Mouse (Mus musculus) kidney, embryonic 14.5 days (tissue): ENCODE measurements at regions not wholly inside any gene's neighbourhood (a gene's known extent, or its start where the extent isn't known, plus 50 kb on each side); places are given as distances from the start of the nearest gene placed in this dataset.

Source experiments
- ATAC-seq: fragments of 200-750 bp; cut with Nextera tagmentation; 2 replicates; pipeline ENCODE4 v1.8.0; 2017; ENCODE audit warnings: moderate number of reproducible peaks, mild to moderate bottlenecking, moderate TSS enrichment, moderate library complexity; ENCODE audit not compliant: low FRiP score, low TSS enrichment
- H3K27ac ChIP-seq: fragments of 300-500 bp; sonication (generic); 2 replicates; pipeline ENCODE4 v1.5.1; 2014; ENCODE audit warnings: low read depth, mild to moderate bottlenecking, low read length, moderate library complexity, mixed read lengths
- H3K27me3 ChIP-seq: fragments of 300-500 bp; sonication (generic); 2 replicates; pipeline ENCODE4 v1.6.1; 2014; ENCODE audit warnings: mild to moderate bottlenecking, low read length; ENCODE audit not compliant: control insufficient read depth, insufficient read depth
- H3K36me3 ChIP-seq: fragments of 300-500 bp; sonication (generic); 2 replicates; pipeline ENCODE4 v1.6.1; 2014; ENCODE audit warnings: low read length, mixed read lengths; ENCODE audit not compliant: control insufficient read depth, insufficient read depth
- H3K4me1 ChIP-seq: fragments of 300-500 bp; sonication (generic); 2 replicates; pipeline ENCODE4 v1.6.1; 2014; ENCODE audit warnings: low read length, mixed read lengths; ENCODE audit not compliant: control insufficient read depth, insufficient read depth
- H3K4me2 ChIP-seq: fragments of 300-500 bp; sonication (generic); replicated peaks from 2 replicates; pipeline ENCODE4 v1.6.1; 2014; ENCODE audit warnings: low read depth, mild to moderate bottlenecking, low read length
- H3K4me3 ChIP-seq: fragments of 300-500 bp; sonication (generic); 2 replicates; pipeline ENCODE4 v1.5.1; 2014; ENCODE audit warnings: mild to moderate bottlenecking, low read length
- H3K9ac ChIP-seq: fragments of 300-500 bp; sonication (generic); 2 replicates; pipeline ENCODE4 v1.6.1; 2014; ENCODE audit warnings: low read depth, mild to moderate bottlenecking, low read length, moderate library complexity
- H3K9me3 ChIP-seq: fragments of 300-500 bp; sonication (generic); 2 replicates; pipeline ENCODE4 v1.6.1; 2016; ENCODE audit warnings: low read length; ENCODE audit not compliant: control insufficient read depth
- WGBS: fragments of 180-500 bp; shearing (Covaris S2); extraction: QIAGEN DNeasy Blood & Tissue Kit; methylation state at CpG from one replicate; pipeline ENCODE4 v1.1.7; 2014; 5-methylcytosine and 5-hydroxymethylcytosine counted together

GRCm38 (mm10) chr3:132512526-132513102 is 117.0 kb upstream of the Gimd1 start:
- ATAC-seq = no peak
- Histone ChIP-seq H3K27me3 (no peaks in the 10 kb centered on the region), H3K9me3 (no peaks in the 10 kb centered on the region), H3K4me1 (no peaks in the 10 kb centered on the region), H3K27ac (no peak overlapping the region), H3K4me3 (no peak overlapping the region), H3K9ac (no peak overlapping the region), H3K4me2 (no peak overlapping the region), H3K36me3 (no peaks in the 10 kb centered on the region)
- 86% methylated on average over 8 of the region's 8 CpGs for WGBS

- Histone ChIP-seq H3K27me3 (no peaks in the 10 kb centered on the region), H3K36me3 (no peaks in the 10 kb centered on the region), H3K27ac (no peak overlapping the region), H3K4me3 (no peak overlapping the region), H3K9me3 (no peaks in the 10 kb centered on the region), H3K9ac (no peak overlapping the region), H3K4me2 (no peak overlapping the region), H3K4me1 (no peaks in the 10 kb centered on the region)
- no peak for ATAC-seq
- 88% methylated on average over 4 of the region's 4 CpGs for WGBS
These were observed 96.2 kb upstream of the Gimd1 start for GRCm38 (mm10) chr3:132533323-132533904.

- H3K4me3 ChIP-seq = no peak overlapping the region
- no peak overlapping the region for H3K27ac ChIP-seq
- H3K4me2 ChIP-seq = no peak overlapping the region
- no peaks in the 10 kb centered on the region for H3K4me1 ChIP-seq
- no peaks in the 10 kb centered on the region for H3K9me3 ChIP-seq
- no peak overlapping the region for H3K9ac ChIP-seq
- H3K36me3 ChIP-seq = no peaks in the 10 kb centered on the region
- 78% methylated on average over 9 of the region's 9 CpGs for WGBS
- H3K27me3 ChIP-seq = no peaks in the 10 kb centered on the region
- no peak for ATAC-seq
These were observed 89.6 kb upstream of the Gimd1 start for GRCm38 (mm10) chr3:132539780-132540658.

GRCm38 (mm10) chr3:132551238-132551808 is 78.3 kb upstream of the Gimd1 start:
- Histone ChIP-seq H3K36me3 (no peaks in the 10 kb centered on the region), H3K27me3 (no peaks in the 10 kb centered on the region), H3K4me3 (no peak overlapping the region), H3K4me2 (no peak overlapping the region), H3K9ac (no peak overlapping the region), H3K27ac (no peak overlapping the region), H3K4me1 (no peaks in the 10 kb centered on the region), H3K9me3 (no peaks in the 10 kb centered on the region)
- 88% methylated on average over 6 of the region's 6 CpGs for WGBS
- ATAC-seq = no peak

GRCm38 (mm10) chr3:132565755-132566154 is 63.9 kb upstream of the Gimd1 start:
- H3K27ac ChIP-seq = no peak overlapping the region
- H3K4me2 ChIP-seq = no peak overlapping the region
- ATAC-seq = no peak
- no peak overlapping the region for H3K9ac ChIP-seq
- H3K27me3 ChIP-seq = no peaks in the 10 kb centered on the region
- WGBS = 91% methylated on average over 2 of the region's 2 CpGs
- no peaks in the 10 kb centered on the region for H3K9me3 ChIP-seq
- H3K4me3 ChIP-seq = no peak overlapping the region
- H3K4me1 ChIP-seq = peaks cover 5% of the 10 kb centered on the region; the same call in 1 of the 2 replicates
- H3K36me3 ChIP-seq = no peaks in the 10 kb centered on the region

GRCm38 (mm10) chr3:132566301-132566700 is 63.3 kb upstream of the Gimd1 start:
- H3K36me3 ChIP-seq = no peaks in the 10 kb centered on the region
- H3K4me3 ChIP-seq = no peak overlapping the region
- H3K9ac ChIP-seq = no peak overlapping the region
- ATAC-seq = no peak
- no peak overlapping the region for H3K27ac ChIP-seq
- no peak overlapping the region for H3K4me2 ChIP-seq
- H3K9me3 ChIP-seq = no peaks in the 10 kb centered on the region
- 54% methylated on average over 7 of the region's 7 CpGs for WGBS
- H3K27me3 ChIP-seq = no peaks in the 10 kb centered on the region
- H3K4me1 ChIP-seq = peaks cover 5% of the 10 kb centered on the region; the same call in 1 of the 2 replicates
